Mouse (Mus musculus) cerebellum, postnatal 4 days (tissue): ENCODE measurements around the gene Gzmf.
A peak's percentile ranks its signal among the peaks of the same experiment; 100 is the strongest.
"Not testable (repeated sequence)": the region's sequence is repeated elsewhere in the genome, so short reads cannot be mapped to it uniquely, and the experiment has no call there.

Source experiments
- DNase-seq, 2 experiments: peaks; one replicate each; pipeline ENCODE4 v3.0.0; 2022; ENCODE audit warnings: low spot score in 2 of 2, mixed read lengths in 1 of 2

Gzmf gene

GRCm38 (mm10) chr14:56211317-56211716, at the start of gene Gzmf:
Gene Gzmf (minus strand): TSS chr14:56211417.
- DNase-seq = no peak

GRCm38 (mm10) chr14:56240409-56240808, 29.2 kb upstream of the Gzmf start:
- DNase-seq = no peak

GRCm38 (mm10) chr14:56234556-56234955, 23.3 kb upstream of the Gzmf start, which contains the start of gene Gzmc:
Gene Gzmc (minus strand): TSS chr14:56234656.
- no peak for DNase-seq

GRCm38 (mm10) chr14:56205613-56206012, 5.6 kb downstream of the Gzmf start:
- DNase-seq = no peak

- DNase-seq = peak in 1 of 2 experiments; percentile 18
Observed at GRCm38 (mm10) chr14:56205021-56205420, 6.2 kb downstream of the Gzmf start.

GRCm38 (mm10) chr14:56203975-56204374, 7.2 kb downstream of the Gzmf start:
- DNase-seq = peak; percentile 27 to 71

- no peak for DNase-seq
Observed at GRCm38 (mm10) chr14:56186946-56187345, 24.3 kb downstream of the Gzmf start.

GRCm38 (mm10) chr14:56186521-56186920, 24.7 kb downstream of the Gzmf start:
- no peak for DNase-seq

GRCm38 (mm10) chr14:56177651-56178050, 33.6 kb downstream of the Gzmf start:
- peak in 1 of 2 experiments; percentile 19 for DNase-seq

GRCm38 (mm10) chr14:56174499-56174898, 36.7 kb downstream of the Gzmf start, which contains the start of gene Gzmn:
Gene Gzmn (minus strand): TSS chr14:56174599.
- DNase-seq = no peak

- no peak for DNase-seq
Observed at GRCm38 (mm10) chr14:56173396-56173795, 37.8 kb downstream of the Gzmf start.

GRCm38 (mm10) chr14:56172744-56173143, 38.5 kb downstream of the Gzmf start:
- DNase-seq = no peak

- DNase-seq = no peak
Observed at GRCm38 (mm10) chr14:56168009-56168408, 43.2 kb downstream of the Gzmf start.

- no peak for DNase-seq
Observed at GRCm38 (mm10) chr14:56162109-56162508, 49.1 kb downstream of the Gzmf start.

GRCm38 (mm10) chr14:56159479-56159878, 51.7 kb downstream of the Gzmf start, which contains the start of gene Gzmg:
Gene Gzmg (minus strand): TSS chr14:56159579.
- DNase-seq = not testable (repeated sequence)

- DNase-seq = no peak
Observed at GRCm38 (mm10) chr14:56155340-56155739, 55.9 kb downstream of the Gzmf start.
